ENCODE assay signal across 8 mouse cellular contexts in the genomic region with DNA sequence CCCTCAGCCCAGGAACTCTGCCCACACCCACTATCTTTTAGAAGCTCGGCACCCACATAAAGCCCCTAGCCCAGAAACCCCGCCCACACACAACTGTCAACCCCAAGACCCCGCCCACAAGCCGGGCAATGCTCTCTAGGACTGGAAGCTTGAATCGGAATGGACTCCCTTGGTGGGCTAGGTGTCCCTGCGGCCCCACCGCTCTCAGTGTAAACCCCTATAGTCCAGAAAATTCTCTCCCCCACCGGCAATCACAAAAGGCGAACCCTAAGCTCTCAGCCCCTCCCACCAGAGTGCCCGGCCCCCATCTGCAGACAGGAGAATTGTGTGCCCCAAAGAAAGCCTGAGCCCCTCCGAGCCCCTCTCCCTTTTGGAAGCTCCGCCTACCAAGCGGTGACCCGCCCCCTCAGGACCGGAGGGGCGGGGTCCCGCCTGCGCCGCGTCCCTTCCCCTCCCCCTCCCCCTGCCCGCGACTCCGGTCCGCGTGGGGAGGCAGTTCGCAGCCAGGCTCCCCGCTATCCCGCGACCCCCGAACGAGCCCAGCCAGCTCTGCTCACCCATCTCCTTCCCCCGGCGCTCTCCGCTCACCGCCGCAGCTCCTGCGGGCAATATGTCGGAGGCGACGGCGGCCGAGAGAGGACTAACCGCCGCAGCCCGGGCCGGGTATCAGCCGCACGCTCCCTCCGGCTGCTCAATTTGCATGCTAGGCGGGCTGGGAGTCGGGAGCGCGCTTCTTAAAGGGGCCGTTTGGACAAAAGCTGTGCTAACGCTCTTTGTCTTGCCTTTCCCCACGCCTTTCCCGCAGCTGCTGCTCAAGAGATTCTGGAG. TPM values are rescaled to one million over a fixed set of nuclear protein-coding genes. Genes with fewer than 3 reads are reported as not detected.
A peak's percentile ranks its signal among the peaks of the same experiment; 100 is the strongest.
DNase-seq lines count a peak whose midpoint lies in the region; ATAC-seq and TF ChIP-seq lines count a peak whose summit lies in the region.

A gene (minus strand): TSS at position 681 of the 828 bp plus-strand sequence.

- H3K27me3 ChIP-seq in heart, embryonic 11.5 days (ENCODE audit: control insufficient read depth, insufficient read depth, low read length), result no peaks in the 10 kb centered on the region
- H3K27me3 ChIP-seq in kidney, embryonic 16.5 days (ENCODE audit: insufficient read depth, low read length), result no peaks in the 10 kb centered on the region
- H3K27me3 ChIP-seq in liver, adult 2 months (ENCODE audit: control insufficient read depth, insufficient read depth, low read length), result no peaks in the 10 kb centered on the region
- H3K27me3 ChIP-seq in myocyte (ENCODE audit: control insufficient read depth, insufficient read depth, insufficient read length), result no peaks in the 10 kb centered on the region
- H3K27me3 ChIP-seq in splenic B cell, adult 2 months (ENCODE audit: control insufficient read depth, insufficient read depth, low read length, poor library complexity, severe bottlenecking), result no peaks in the 10 kb centered on the region

- TF ChIP-seq CTCF in liver, adult 2 months (IDR thresholded peaks at IDR 0.05; ENCODE audit: low read depth, low read length), result no peak

- no peak for TF ChIP-seq POLR2A in liver, adult 2 months (IDR thresholded peaks at IDR 0.05; ENCODE audit: extremely low read depth, insufficient read depth, low read length)
- peak; percentile 66 for TF ChIP-seq POLR2A in myocyte (IDR thresholded peaks at IDR 0.05; ENCODE audit: insufficient read length, low read depth)

- under 1% methylated on average over 57 of the region's 57 CpGs for WGBS in heart, embryonic 11.5 days (ENCODE audit: insufficient replicate concordance)
- WGBS in kidney, embryonic 16.5 days, result 0% methylated on average over 49 of the region's 57 CpGs
- WGBS in liver, adult 2 months, result under 1% methylated on average over 55 of the region's 57 CpGs

- H3K27ac ChIP-seq in heart, embryonic 11.5 days (ENCODE audit: low read depth, low read length), result peak within 1 kb of the TSS; percentile 83
- peak within 1 kb of the TSS; percentile 80 for H3K27ac ChIP-seq in kidney, embryonic 16.5 days (ENCODE audit: low read length)
- H3K27ac ChIP-seq in liver, adult 2 months (replicated peaks; ENCODE audit: insufficient read depth, low read depth, low read length), result peak within 1 kb of the TSS; percentile 75

- H3ac ChIP-seq in myocyte (ENCODE audit: control insufficient read depth, insufficient read length), result peak within 1 kb of the TSS; percentile 74

- H3K9ac ChIP-seq in heart, embryonic 11.5 days (ENCODE audit: low read depth, low read length), result peak within 1 kb of the TSS; percentile 77
- H3K9ac ChIP-seq in kidney, embryonic 16.5 days (replicated peaks; ENCODE audit: low read length), result peak within 1 kb of the TSS; percentile 79
- peak within 1 kb of the TSS; percentile 96 for H3K9ac ChIP-seq in liver, adult 2 months (ENCODE audit: low read depth, low read length)

- H3K36me3 ChIP-seq in heart, embryonic 11.5 days (ENCODE audit: control insufficient read depth, insufficient read depth, low read length), result peaks cover 10% of the 10 kb centered on the region; the same call in 1 of the 2 replicates
- peaks cover 20% of the 10 kb centered on the region for H3K36me3 ChIP-seq in kidney, embryonic 16.5 days (ENCODE audit: insufficient read depth, low read length)
- H3K36me3 ChIP-seq in liver, adult 2 months (ENCODE audit: control insufficient read depth, insufficient read depth, low read length), result no peaks in the 10 kb centered on the region; the same call in 1 of the 2 replicates
- peaks cover 5% of the 10 kb centered on the region for H3K36me3 ChIP-seq in myocyte (ENCODE audit: control insufficient read depth, insufficient read depth)
- H3K36me3 ChIP-seq in splenic B cell, adult 2 months (ENCODE audit: control insufficient read depth, insufficient read depth, low read length, poor library complexity, severe bottlenecking), result no peaks in the 10 kb centered on the region

- ATAC-seq in erythroblast, adult 5-6 weeks (replicated peaks; ENCODE audit: low FRiP score, poor library complexity, severe bottlenecking), result peak; percentile 83
- peak; percentile 79 for ATAC-seq in heart, embryonic 11.5 days (replicated peaks; ENCODE audit: insufficient number of reproducible peaks, low FRiP score, low TSS enrichment)
- ATAC-seq in kidney, embryonic 16.5 days (ENCODE audit: low FRiP score, low TSS enrichment), result peak; percentile 88

- peak within 1 kb of the TSS; percentile 72 for H3K4me2 ChIP-seq in heart, embryonic 11.5 days
- H3K4me2 ChIP-seq in kidney, embryonic 16.5 days (replicated peaks; ENCODE audit: low read depth, low read length), result peak within 1 kb of the TSS; percentile 81
- H3K4me2 ChIP-seq in myocyte (ENCODE audit: low read depth), result peak within 1 kb of the TSS; percentile 97

- H3K9me3 ChIP-seq in heart, embryonic 11.5 days (replicated peaks; ENCODE audit: control insufficient read depth, low read length), result no peaks in the 10 kb centered on the region
- no peaks in the 10 kb centered on the region for H3K9me3 ChIP-seq in kidney, embryonic 16.5 days (ENCODE audit: low read length)

- peaks cover 8% of the 10 kb centered on the region; the same call in 1 of the 2 replicates for H3K4me1 ChIP-seq in heart, embryonic 11.5 days (ENCODE audit: control insufficient read depth, insufficient read depth, low read length)
- H3K4me1 ChIP-seq in kidney, embryonic 16.5 days (ENCODE audit: insufficient read depth, low read length), result peaks cover 17% of the 10 kb centered on the region
- H3K4me1 ChIP-seq in liver, adult 2 months (ENCODE audit: control insufficient read depth, insufficient read depth, low read length), result no peaks in the 10 kb centered on the region; the same call in 1 of the 2 replicates

- DNase-seq in B cell, adult 2 months, result peak; percentile 89
- peak; percentile 97 for DNase-seq in brain, adult 2 months (ENCODE audit: low read depth, low spot score)
- DNase-seq in liver, adult 2 months (ENCODE audit: extremely low read depth, low read depth, low spot score), result peak; percentile 74
- peak; percentile 89 for DNase-seq in splenic B cell, adult 2 months (ENCODE audit: low read depth, low spot score)

- peak within 1 kb of the TSS; percentile 81 for H3K4me3 ChIP-seq in heart, embryonic 11.5 days (ENCODE audit: low read depth, low read length)
- H3K4me3 ChIP-seq in kidney, embryonic 16.5 days (ENCODE audit: low read length), result peak within 1 kb of the TSS; percentile 82
- peak within 1 kb of the TSS; percentile 98 for H3K4me3 ChIP-seq in liver, adult 2 months (ENCODE audit: insufficient read depth, low read depth, low read length)
- H3K4me3 ChIP-seq in myocyte, result peak within 1 kb of the TSS; percentile 66

- no peaks in the 10 kb centered on the region for H3K79me2 ChIP-seq in liver, adult 2 months (ENCODE audit: control insufficient read depth, insufficient read depth, low read length)
- no peaks in the 10 kb centered on the region for H3K79me2 ChIP-seq in myocyte (ENCODE audit: control insufficient read depth, insufficient read depth)

TF ChIP-seq in myocyte, 11 proteins besides CTCF, POLR2A, EP300 and RAD21:
- TF ChIP-seq MYOG (IDR thresholded peaks at IDR 0.05; ENCODE audit: control insufficient read depth in 1 of 3, insufficient read depth in 1 of 3, insufficient read length in 2 of 3, low read depth in 2 of 3) (peak in 1 of 3 experiments; percentile 9), MYOD1 (IDR thresholded peaks at IDR 0.05; ENCODE audit: control insufficient read depth in 1 of 3, insufficient read length in 2 of 3, low read depth in 2 of 3) (peak in 1 of 3 experiments; percentile 6), REST (IDR thresholded peaks at IDR 0.05; ENCODE audit: insufficient read depth, insufficient read length) (no peak), MAX (IDR thresholded peaks at IDR 0.05; ENCODE audit: low read depth) (no peak), TCF3 (IDR thresholded peaks at IDR 0.05; ENCODE audit: insufficient read length, low read depth) (no peak), TCF12 (IDR thresholded peaks at IDR 0.05; ENCODE audit: insufficient read depth, poor library complexity, severe bottlenecking) (no peak), SRF (IDR thresholded peaks at IDR 0.05; ENCODE audit: control insufficient read depth, insufficient read length, low read depth) (no peak), CEBPB (IDR thresholded peaks at IDR 0.05; ENCODE audit: insufficient read depth, poor library complexity, severe bottlenecking) (no peak), USF1 (IDR thresholded peaks at IDR 0.05; ENCODE audit: low read depth) (no peak), POLR2AphosphoS2 (IDR thresholded peaks at IDR 0.05; ENCODE audit: insufficient read length, low read depth) (peak; percentile 54)

RNA-seq across cellular contexts. Expression of the gene that starts here (rescaled TPM):
- total RNA-seq in erythroblast, adult 5-6 weeks (2015; ENCODE audit: low replicate concordance), result 6.3 and 14.4 TPM in 2 replicates
- 0.28 and 0.68 TPM in 2 replicates for total RNA-seq in erythroblast, adult 5-6 weeks (2017; ENCODE audit: low replicate concordance)
- polyA plus RNA-seq in heart, embryonic 11.5 days (2014; fragmentation: Nextera tagmentation; extraction: Ambion mirVana), result 12.3 and 16.1 TPM in 2 replicates
- polyA plus RNA-seq in kidney, embryonic 16.5 days (2015; fragmentation: Nextera tagmentation; extraction: Ambion mirVana), result 20.6 and 21.7 TPM in 2 replicates
- total RNA-seq in liver, adult 2 months (2014; rRNA removed), result 1.5 and 1.8 TPM in 2 replicates
- polyA plus RNA-seq in liver, adult 2 months (2012; rRNA removed), result 12.5 and 15.6 TPM in 2 replicates
- polyA plus RNA-seq in myocyte (2012; fragmentation: generic; extraction: Trizol), result 9.7 TPM

Comparison
In these comparisons a context has a peak if more than half of its experiments do, and no peak if none do; other contexts are left out.
1. Peak in every context shown above with its lines: DNase-seq, ATAC-seq, H3K4me3 ChIP-seq and H3K27ac ChIP-seq.